Comparison of ENCODE assay signal across 18 mouse cellular contexts in the genomic region with DNA sequence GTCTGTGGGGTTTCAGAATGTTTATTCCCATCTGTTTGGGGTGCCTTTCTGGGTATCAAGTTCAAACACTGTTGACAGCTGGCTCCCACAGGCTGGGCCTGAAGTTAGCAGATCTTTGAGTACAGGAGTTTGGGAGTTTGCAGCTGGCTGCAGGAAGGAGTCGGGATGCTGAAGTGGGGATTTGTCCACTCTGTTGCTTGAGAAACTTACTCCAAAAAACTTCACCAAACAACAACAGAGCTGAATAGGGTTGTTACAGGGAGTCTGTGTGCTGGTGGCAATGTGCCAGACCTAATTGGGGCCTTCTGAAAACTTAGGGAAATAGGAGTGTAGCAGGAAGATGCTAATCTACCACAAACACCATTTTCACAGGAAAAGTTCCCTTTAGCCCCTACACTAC. TPM values are rescaled to one million over a fixed set of nuclear protein-coding genes. Genes with fewer than 3 reads are reported as not detected.
A peak's percentile ranks its signal among the peaks of the same experiment; 100 is the strongest.
DNase-seq lines count a peak whose midpoint lies in the region; ATAC-seq and TF ChIP-seq lines count a peak whose summit lies in the region.
"Had no signal": no experiment of that assay in that cellular context is flagged by ENCODE, and none has a peak within 500 bp of the region (broad histone marks: within the 10 kb centered on the region; RNA-seq: fewer than 3 reads in every experiment).

No protein-coding gene starts in this region.

- WGBS in forebrain, embryonic 13.5 days: 10% methylated on average over 1 of the region's 1 CpGs
- WGBS in forebrain, embryonic 10.5 days: 64% methylated on average over 1 of the region's 1 CpGs
- 27% methylated on average over 1 of the region's 1 CpGs for WGBS in lung, embryonic 14.5 days
- 39% methylated on average over 1 of the region's 1 CpGs for WGBS in intestine, embryonic 14.5 days
- 33% methylated on average over 1 of the region's 1 CpGs for WGBS in stomach, postnatal 0 days
- 62% methylated on average over 1 of the region's 1 CpGs for WGBS in hindbrain, embryonic 12.5 days

- no peak overlapping the region for H3K4me3 ChIP-seq in forebrain, embryonic 13.5 days
- no peak overlapping the region for H3K4me3 ChIP-seq in forebrain, embryonic 10.5 days
- no peak overlapping the region for H3K4me3 ChIP-seq in lung, embryonic 14.5 days (ENCODE audit: low read depth, low read length)
- no peak overlapping the region for H3K4me3 ChIP-seq in intestine, embryonic 14.5 days (ENCODE audit: low read depth, low read length)
- H3K4me3 ChIP-seq in stomach, postnatal 0 days (ENCODE audit: low read depth, low read length): no peak overlapping the region
- no peak overlapping the region for H3K4me3 ChIP-seq in hindbrain, embryonic 12.5 days
- H3K4me3 ChIP-seq: erythroblast, embryonic 14.5 days had no signal

- DNase-seq in forebrain, embryonic 10.5 days (ENCODE audit: extremely low spot score, low spot score): no peak
- DNase-seq in lung, embryonic 14.5 days: peak; percentile 20
- DNase-seq in lung, postnatal 10 days: no peak
- DNase-seq in intestine, embryonic 14.5 days (ENCODE audit: low spot score): no peak
- DNase-seq in left cerebral cortex, postnatal 14 days (ENCODE audit: low spot score in 2 of 2): peak; percentile 12 to 31
- DNase-seq in stomach, postnatal 0 days (ENCODE audit: low spot score): no peak
- DNase-seq: cerebellum, adult 18-20 months; gastrocnemius, postnatal 25 days; lung, adult 18-20 months; spleen, adult 18-20 months had no signal

- ATAC-seq in forebrain, embryonic 13.5 days: peak; percentile 50; the same call in 1 of the 2 replicates
- ATAC-seq in lung, embryonic 14.5 days (ENCODE audit: insufficient read depth): no peak
- no peak for ATAC-seq in intestine, embryonic 14.5 days (replicated peaks; ENCODE audit: low FRiP score, low TSS enrichment, low read depth)
- ATAC-seq in stomach, postnatal 0 days (ENCODE audit: low FRiP score, low TSS enrichment): no peak
- ATAC-seq in hindbrain, embryonic 12.5 days (ENCODE audit: low FRiP score): no peak

- 0 out of 2 replicates have a peak, but pooled peaks cover 6% of the 10 kb centered on the region for H3K27me3 ChIP-seq in forebrain, embryonic 13.5 days
- peaks cover 5% of the 10 kb centered on the region; the same call in 1 of the 2 replicates for H3K27me3 ChIP-seq in forebrain, embryonic 10.5 days (ENCODE audit: poor library complexity, severe bottlenecking)
- H3K27me3 ChIP-seq in lung, embryonic 14.5 days (ENCODE audit: insufficient read depth, low read length): no peaks in the 10 kb centered on the region
- no peaks in the 10 kb centered on the region for H3K27me3 ChIP-seq in intestine, embryonic 14.5 days (replicated peaks; ENCODE audit: control insufficient read depth, insufficient read depth, low read length)
- H3K27me3 ChIP-seq in stomach, postnatal 0 days (ENCODE audit: control insufficient read depth, insufficient read depth, low read length): no peaks in the 10 kb centered on the region
- no peaks in the 10 kb centered on the region for H3K27me3 ChIP-seq in hindbrain, embryonic 12.5 days

- TF ChIP-seq CTCF in lung, embryonic 14.5 days (IDR thresholded peaks at IDR 0.05; ENCODE audit: low read depth): no peak
- TF ChIP-seq CTCF in stomach, postnatal 0 days (IDR thresholded peaks at IDR 0.05; ENCODE audit: low read depth): no peak

- H3K36me3 ChIP-seq in forebrain, embryonic 13.5 days (ENCODE audit: poor library complexity, severe bottlenecking): no peaks in the 10 kb centered on the region
- no peaks in the 10 kb centered on the region for H3K36me3 ChIP-seq in forebrain, embryonic 10.5 days (replicated peaks)
- no peaks in the 10 kb centered on the region for H3K36me3 ChIP-seq in lung, embryonic 14.5 days (ENCODE audit: insufficient read depth)
- no peaks in the 10 kb centered on the region for H3K36me3 ChIP-seq in intestine, embryonic 14.5 days (ENCODE audit: control insufficient read depth, insufficient read depth, low read length)
- no peaks in the 10 kb centered on the region for H3K36me3 ChIP-seq in stomach, postnatal 0 days (ENCODE audit: control insufficient read depth, insufficient read depth, low read length)
- no peaks in the 10 kb centered on the region for H3K36me3 ChIP-seq in hindbrain, embryonic 12.5 days

- no peaks in the 10 kb centered on the region for H3K9me3 ChIP-seq in forebrain, embryonic 13.5 days (replicated peaks)
- H3K9me3 ChIP-seq in forebrain, embryonic 10.5 days: no peaks in the 10 kb centered on the region
- no peaks in the 10 kb centered on the region for H3K9me3 ChIP-seq in lung, embryonic 14.5 days (ENCODE audit: low read depth, low read length)
- H3K9me3 ChIP-seq in intestine, embryonic 14.5 days (ENCODE audit: control insufficient read depth, low read length): no peaks in the 10 kb centered on the region
- no peaks in the 10 kb centered on the region for H3K9me3 ChIP-seq in stomach, postnatal 0 days (ENCODE audit: control insufficient read depth, low read length)
- no peaks in the 10 kb centered on the region for H3K9me3 ChIP-seq in hindbrain, embryonic 12.5 days (replicated peaks)

- no peak overlapping the region for H3K27ac ChIP-seq in forebrain, embryonic 13.5 days
- H3K27ac ChIP-seq in forebrain, embryonic 10.5 days: no peak overlapping the region
- no peak overlapping the region for H3K27ac ChIP-seq in lung, embryonic 14.5 days (ENCODE audit: low read depth)
- H3K27ac ChIP-seq in intestine, embryonic 14.5 days (ENCODE audit: low read depth): 0 out of 2 replicates have a peak overlapping the region, but pooled peaks have one; percentile 62
- no peak overlapping the region for H3K27ac ChIP-seq in stomach, postnatal 0 days (replicated peaks)
- H3K27ac ChIP-seq in hindbrain, embryonic 12.5 days: no peak overlapping the region

- intact Hi-C loops in left cerebral cortex, postnatal 14 days (cut with DNase I): no loop called here

- H3K4me2 ChIP-seq in forebrain, embryonic 13.5 days: no peak overlapping the region
- no peak overlapping the region for H3K4me2 ChIP-seq in lung, embryonic 14.5 days
- no peak overlapping the region for H3K4me2 ChIP-seq in intestine, embryonic 14.5 days (ENCODE audit: low read length)
- no peak overlapping the region for H3K4me2 ChIP-seq in stomach, postnatal 0 days (replicated peaks; ENCODE audit: low read depth)
- H3K4me2 ChIP-seq in hindbrain, embryonic 12.5 days (replicated peaks): no peak overlapping the region

- H3K4me1 ChIP-seq in forebrain, embryonic 13.5 days: peaks cover 14% of the 10 kb centered on the region
- peaks cover 21% of the 10 kb centered on the region; the same call in 1 of the 2 replicates for H3K4me1 ChIP-seq in forebrain, embryonic 10.5 days
- no peaks in the 10 kb centered on the region for H3K4me1 ChIP-seq in lung, embryonic 14.5 days (ENCODE audit: insufficient read depth)
- H3K4me1 ChIP-seq in intestine, embryonic 14.5 days (replicated peaks; ENCODE audit: control insufficient read depth, insufficient read depth, low read length): 0 out of 2 replicates have a peak, but pooled peaks cover 4% of the 10 kb centered on the region
- no peaks in the 10 kb centered on the region for H3K4me1 ChIP-seq in stomach, postnatal 0 days (replicated peaks; ENCODE audit: control insufficient read depth, insufficient read depth)
- H3K4me1 ChIP-seq in hindbrain, embryonic 12.5 days: no peaks in the 10 kb centered on the region; the same call in 1 of the 2 replicates

- H3K9ac ChIP-seq in forebrain, embryonic 13.5 days: no peak overlapping the region
- H3K9ac ChIP-seq in lung, embryonic 14.5 days: no peak overlapping the region
- no peak overlapping the region for H3K9ac ChIP-seq in intestine, embryonic 14.5 days (ENCODE audit: low read length)
- H3K9ac ChIP-seq in stomach, postnatal 0 days (ENCODE audit: low read length): no peak overlapping the region
- H3K9ac ChIP-seq in hindbrain, embryonic 12.5 days: no peak overlapping the region

- no peak for TF ChIP-seq EP300 in stomach, postnatal 0 days (optimal IDR thresholded peaks at IDR 0.05)

RNA-seq across cellular contexts. Expression of a gene that starts 51.1 kb away (rescaled TPM):
- polyA plus RNA-seq in forebrain, embryonic 13.5 days (2015; fragmentation: Nextera tagmentation; extraction: Ambion mirVana): 0.50 and 0.55 TPM in 2 replicates
- polyA plus RNA-seq in forebrain, embryonic 10.5 days (2016; fragmentation: Nextera tagmentation; extraction: Ambion mirVana): 0.21 TPM in 1 of 2 replicates, not detected in the other
- polyA plus RNA-seq in lung, embryonic 14.5 days (2014; fragmentation: Nextera tagmentation; extraction: Ambion mirVana): 0.23 TPM in 1 of 2 replicates, not detected in the other
- not detected in 2 replicates for polyA plus RNA-seq in intestine, embryonic 14.5 days (2014; fragmentation: Nextera tagmentation; extraction: Ambion mirVana)
- not detected for total RNA-seq in left cerebral cortex, postnatal 14 days (2021)
- not detected in 2 replicates for polyA plus RNA-seq in stomach, postnatal 0 days (2015; fragmentation: Nextera tagmentation; extraction: Ambion mirVana)
- 1.2 and 1.8 TPM in 2 replicates for polyA plus RNA-seq in hindbrain, embryonic 12.5 days (2016; fragmentation: Nextera tagmentation; extraction: Ambion mirVana)
- total RNA-seq: gastrocnemius, postnatal 25 days; megakaryocyte progenitor cell, adult 5-6 weeks; neutrophil, adult 5-6 weeks had no signal
- polyA plus RNA-seq: erythroblast, embryonic 14.5 days; heart, embryonic 14.5 days; kidney, embryonic 14.5 days; limb, embryonic 11.5 days had no signal

Comparison
In these comparisons a context has a peak if more than half of its experiments do, and no peak if none do; other contexts are left out.
1. DNase-seq: peak in lung, embryonic 14.5 days (single experiment) and left cerebral cortex, postnatal 14 days (2 of 2); none in forebrain, embryonic 10.5 days (single experiment), lung, postnatal 10 days (single experiment), intestine, embryonic 14.5 days (single experiment) and stomach, postnatal 0 days (single experiment).